Mouse (Mus musculus) brown adipose tissue, adult 24 weeks (tissue): ENCODE data around the gene Ppcdc. TPM values are rescaled to one million over a fixed set of nuclear protein-coding genes. Genes with fewer than 3 reads are reported as not detected.
"Not testable (repeated sequence)": the region's sequence is repeated elsewhere in the genome, so short reads cannot be mapped to it uniquely, and the experiment has no call there.

ENCODE experiments used
- H3K27ac ChIP-seq: fragments of 200-500 bp; replicated peaks from 2 replicates; pipeline ENCODE4 v1.5.1; 2012; ENCODE audit warnings: low read depth, mild to moderate bottlenecking, low read length
- H3K4me1 ChIP-seq: fragments of 200-500 bp; 2 replicates; pipeline ENCODE4 v1.6.1; 2012; ENCODE audit warnings: low read length, mixed read lengths; ENCODE audit not compliant: control insufficient read depth, insufficient read depth, insufficient read length
- H3K4me3 ChIP-seq: fragments of 200-500 bp; 2 replicates; pipeline ENCODE4 v1.5.1; 2012; ENCODE audit warnings: low read depth, mild to moderate bottlenecking, low read length, moderate library complexity; ENCODE audit not compliant: insufficient read depth
- polyA plus RNA-seq: library from polyadenylated mRNA; stranded (reverse); fragments of >200 nt; gene quantifications from 2 replicates; pipeline ENCODE4 v1.2.4, GENCODE M21; 2012; ENCODE audit not compliant: missing spikeins, insufficient read depth, insufficient read length

Ppcdc gene
- polyA plus RNA-seq, 1 experiment = 22.5 TPM

GRCm38 (mm10) chr9:57437896-57438614 is 1.9 kb downstream of the Ppcdc start:
- Histone ChIP-seq H3K27ac (no peak overlapping the region), H3K4me1 (peaks cover 3% of the 10 kb centered on the region), H3K4me3 (no peak overlapping the region)

GRCm38 (mm10) chr9:57436166-57436565 is 3.8 kb downstream of the Ppcdc start:
- H3K4me1 ChIP-seq = peaks cover 10% of the 10 kb centered on the region
- no peak overlapping the region for H3K4me3 ChIP-seq

GRCm38 (mm10) chr9:57434405-57435165 is 5.3 kb downstream of the Ppcdc start:
- Histone ChIP-seq H3K4me1 (peaks cover 10% of the 10 kb centered on the region), H3K27ac (no peak overlapping the region), H3K4me3 (no peak overlapping the region)

More at GRCm38 (mm10) chr9:57436166-57436565, 3.8 kb downstream of the Ppcdc start:
- H3K27ac ChIP-seq = no peak overlapping the region

- H3K4me1 ChIP-seq = peaks cover 15% of the 10 kb centered on the region
- H3K4me3 ChIP-seq = no peak overlapping the region
- peak overlapping the region; percentile 73 for H3K27ac ChIP-seq
Measured at GRCm38 (mm10) chr9:57433097-57434032, 6.6 kb downstream of the Ppcdc start.

GRCm38 (mm10) chr9:57432480-57432879 is 7.4 kb downstream of the Ppcdc start:
- Histone ChIP-seq H3K4me1 (peaks cover 15% of the 10 kb centered on the region), H3K4me3 (no peak overlapping the region), H3K27ac (no peak overlapping the region)

- no peak overlapping the region for H3K4me3 ChIP-seq
- H3K27ac ChIP-seq = no peak overlapping the region
- peaks cover 15% of the 10 kb centered on the region for H3K4me1 ChIP-seq
Measured at GRCm38 (mm10) chr9:57431202-57431601, 8.7 kb downstream of the Ppcdc start.

GRCm38 (mm10) chr9:57428391-57428790 is 11.5 kb downstream of the Ppcdc start:
- Histone ChIP-seq H3K4me1 (peaks cover 20% of the 10 kb centered on the region), H3K27ac (no peak overlapping the region), H3K4me3 (no peak overlapping the region)

GRCm38 (mm10) chr9:57427937-57428336 is 12.0 kb downstream of the Ppcdc start:
- no peak overlapping the region for H3K27ac ChIP-seq
- peaks cover 19% of the 10 kb centered on the region for H3K4me1 ChIP-seq
- no peak overlapping the region for H3K4me3 ChIP-seq

- H3K4me3 ChIP-seq, H3K27ac ChIP-seq: not testable (repeated sequence)
- peaks cover 13% of the 10 kb centered on the region for H3K4me1 ChIP-seq
Measured at GRCm38 (mm10) chr9:57427123-57427522, 12.8 kb downstream of the Ppcdc start.

GRCm38 (mm10) chr9:57425116-57425515 is 14.8 kb downstream of the Ppcdc start:
- no peak overlapping the region for H3K4me3 ChIP-seq
- H3K4me1 ChIP-seq = peaks cover 23% of the 10 kb centered on the region
- no peak overlapping the region for H3K27ac ChIP-seq

- Histone ChIP-seq H3K4me1 (peaks cover 28% of the 10 kb centered on the region), H3K4me3 (no peak overlapping the region), H3K27ac (no peak overlapping the region)
Measured at GRCm38 (mm10) chr9:57424066-57424465, 15.9 kb downstream of the Ppcdc start.

- Histone ChIP-seq H3K4me1 (peaks cover 23% of the 10 kb centered on the region), H3K27ac (peak overlapping the region; percentile 78), H3K4me3 (no peak overlapping the region)
Measured at GRCm38 (mm10) chr9:57421688-57422111, 18.2 kb downstream of the Ppcdc start.

- Histone ChIP-seq H3K4me1 (peaks cover 23% of the 10 kb centered on the region), H3K4me3 (no peak overlapping the region), H3K27ac (peak overlapping the region; percentile 87)
Measured at GRCm38 (mm10) chr9:57421121-57421571, 18.8 kb downstream of the Ppcdc start.

GRCm38 (mm10) chr9:57420321-57421120 is 19.4 kb downstream of the Ppcdc start:
- peak overlapping the region; percentile 87 for H3K27ac ChIP-seq
- H3K4me3 ChIP-seq = no peak overlapping the region
- H3K4me1 ChIP-seq = peaks cover 23% of the 10 kb centered on the region
